Mouse (Mus musculus): ENCODE data around the gene Cpeb4. TPM values are rescaled to one million over a fixed set of nuclear protein-coding genes. Genes with fewer than 3 reads are reported as not detected.

Cpeb4 gene
- 17.1 and 20.3 TPM in 2 replicates for polyA plus RNA-seq (2014; fragmentation: Nextera tagmentation; extraction: Ambion mirVana)

GRCm38 (mm10) chr11:31871911-31872310, at the start of gene Cpeb4:
Gene Cpeb4 (plus strand): TSS chr11:31872211.
- no peak for ATAC-seq (ENCODE audit: insufficient read depth, low FRiP score, low TSS enrichment)
- Histone ChIP-seq H3K4me2 (ENCODE audit: low read depth) (peak within 1 kb of the TSS; percentile 81), H3K9ac (ENCODE audit: low read length) (peak within 1 kb of the TSS; percentile 81), H3K4me3 (ENCODE audit: low read depth, low read length) (peak within 1 kb of the TSS; percentile 85), H3K9me3 (ENCODE audit: control insufficient read depth, low read length) (no peaks in the 10 kb centered on the region), H3K36me3 (ENCODE audit: control insufficient read depth, insufficient read depth, low read length) (no peaks in the 10 kb centered on the region), H3K27me3 (ENCODE audit: control insufficient read depth, insufficient read depth, low read length) (no peaks in the 10 kb centered on the region), H3K27ac (ENCODE audit: low read depth, low read length) (peak within 1 kb of the TSS; percentile 62), H3K4me1 (ENCODE audit: control insufficient read depth, insufficient read depth, low read length) (no peaks in the 10 kb centered on the region; the same call in 1 of the 2 replicates)
- WGBS: 77% methylated on average over 4 of the region's 4 CpGs
- DNase-seq (ENCODE audit: low spot score): no peak

GRCm38 (mm10) chr11:31822556-31822955, 49.5 kb upstream of the Cpeb4 start:
- Histone ChIP-seq H3K4me1 (ENCODE audit: control insufficient read depth, insufficient read depth, low read length) (peaks cover 6% of the 10 kb centered on the region; the same call in 1 of the 2 replicates), H3K27ac (ENCODE audit: low read depth, low read length) (no peak overlapping the region), H3K4me2 (ENCODE audit: low read depth) (no peak overlapping the region), H3K9ac (ENCODE audit: low read length) (no peak overlapping the region), H3K36me3 (ENCODE audit: control insufficient read depth, insufficient read depth, low read length) (no peaks in the 10 kb centered on the region), H3K27me3 (ENCODE audit: control insufficient read depth, insufficient read depth, low read length) (no peaks in the 10 kb centered on the region), H3K9me3 (ENCODE audit: control insufficient read depth, low read length) (no peaks in the 10 kb centered on the region), H3K4me3 (ENCODE audit: low read depth, low read length) (no peak overlapping the region)
- ATAC-seq (ENCODE audit: insufficient read depth, low FRiP score, low TSS enrichment) (no peak), DNase-seq (ENCODE audit: low spot score) (no peak)
- 91% methylated on average over 9 of the region's 9 CpGs for WGBS

DNA sequence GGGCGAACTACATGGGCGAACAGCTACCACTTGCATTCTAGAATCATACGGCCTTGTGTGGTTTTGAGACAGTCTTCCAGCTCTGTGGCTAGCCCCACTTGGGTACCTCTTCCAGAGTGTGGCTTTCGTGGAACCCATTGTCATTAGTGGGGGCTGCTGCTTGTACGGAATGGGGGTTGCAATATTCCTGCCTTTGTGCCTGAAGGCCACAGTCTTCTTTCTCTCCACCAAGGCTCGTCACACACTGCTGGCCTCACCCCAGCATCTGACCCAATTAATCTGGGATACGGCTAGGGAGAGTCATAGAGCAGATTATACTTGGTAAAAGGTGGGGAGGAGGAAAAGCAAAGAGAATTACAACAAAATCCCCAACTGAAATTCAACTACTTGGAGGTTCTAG, 48.5 kb upstream of the Cpeb4 start:
- WGBS: 92% methylated on average over 7 of the region's 7 CpGs
- no peaks in the 10 kb centered on the region for H3K36me3 ChIP-seq (ENCODE audit: control insufficient read depth, insufficient read depth, low read length)
- H3K9me3 ChIP-seq (ENCODE audit: control insufficient read depth, low read length): no peaks in the 10 kb centered on the region
- DNase-seq (ENCODE audit: low spot score) (no peak), ATAC-seq (ENCODE audit: insufficient read depth, low FRiP score, low TSS enrichment) (no peak)
- H3K4me2 ChIP-seq (ENCODE audit: low read depth): no peak overlapping the region
- H3K4me1 ChIP-seq (ENCODE audit: control insufficient read depth, insufficient read depth, low read length): peaks cover 6% of the 10 kb centered on the region; the same call in 1 of the 2 replicates
- no peak overlapping the region for H3K9ac ChIP-seq (ENCODE audit: low read length)
- H3K27me3 ChIP-seq (ENCODE audit: control insufficient read depth, insufficient read depth, low read length): no peaks in the 10 kb centered on the region
- no peak overlapping the region for H3K4me3 ChIP-seq (ENCODE audit: low read depth, low read length)
- H3K27ac ChIP-seq (ENCODE audit: low read depth, low read length): no peak overlapping the region

DNA sequence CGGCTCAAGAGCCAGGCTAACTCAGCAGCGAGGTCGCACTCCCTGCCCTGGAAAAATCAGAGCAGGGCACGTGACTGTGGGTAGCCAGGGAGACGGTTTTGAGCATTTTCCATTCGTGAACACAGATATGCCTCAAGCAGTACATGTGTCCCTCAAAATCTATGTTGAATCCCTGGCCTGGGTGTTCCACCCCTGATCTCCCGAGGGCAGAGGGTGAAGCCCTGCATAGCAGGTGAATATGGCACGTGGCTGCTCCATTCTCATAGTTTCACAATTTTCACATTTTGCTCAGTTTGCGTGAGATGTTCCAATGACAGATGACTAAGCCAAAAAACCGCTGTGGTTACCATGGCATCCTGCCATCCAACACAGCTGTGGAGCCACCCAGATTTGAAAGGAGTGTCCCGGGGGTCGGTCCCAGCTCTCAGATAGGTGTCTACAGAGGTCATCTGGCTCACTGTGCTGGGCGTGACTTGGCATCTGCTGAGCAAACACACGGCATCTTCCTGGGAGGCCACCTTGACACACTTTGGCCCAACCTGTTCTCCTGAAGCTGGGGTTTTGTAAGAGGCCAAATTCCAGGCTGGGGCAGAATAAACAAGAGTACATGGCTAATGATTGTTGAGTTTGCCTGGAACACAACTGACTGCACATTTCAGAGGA, 47.4 kb upstream of the Cpeb4 start:
- no peak overlapping the region for H3K9ac ChIP-seq (ENCODE audit: low read length)
- DNase-seq (ENCODE audit: low spot score): no peak
- WGBS: 88% methylated on average over 14 of the region's 14 CpGs

GRCm38 (mm10) chr11:31828011-31828770, 43.8 kb upstream of the Cpeb4 start:
- 62% methylated on average over 4 of the region's 4 CpGs for WGBS
- H3K36me3 ChIP-seq (ENCODE audit: control insufficient read depth, insufficient read depth, low read length): no peaks in the 10 kb centered on the region
- H3K27ac ChIP-seq (ENCODE audit: low read depth, low read length): no peak overlapping the region
- ATAC-seq (ENCODE audit: insufficient read depth, low FRiP score, low TSS enrichment): no peak
- no peak for DNase-seq (ENCODE audit: low spot score)
- H3K4me1 ChIP-seq (ENCODE audit: control insufficient read depth, insufficient read depth, low read length): peaks cover 11% of the 10 kb centered on the region
- H3K9ac ChIP-seq (ENCODE audit: low read length): no peak overlapping the region
- H3K9me3 ChIP-seq (ENCODE audit: control insufficient read depth, low read length): no peaks in the 10 kb centered on the region
- H3K4me3 ChIP-seq (ENCODE audit: low read depth, low read length): no peak overlapping the region
- no peaks in the 10 kb centered on the region for H3K27me3 ChIP-seq (ENCODE audit: control insufficient read depth, insufficient read depth, low read length)
- no peak overlapping the region for H3K4me2 ChIP-seq (ENCODE audit: low read depth)

More for the DNA sequence above, 47.4 kb upstream of the Cpeb4 start:
- ATAC-seq (ENCODE audit: insufficient read depth, low FRiP score, low TSS enrichment): no peak
- H3K4me3 ChIP-seq (ENCODE audit: low read depth, low read length): no peak overlapping the region
- H3K4me1 ChIP-seq (ENCODE audit: control insufficient read depth, insufficient read depth, low read length): peaks cover 6% of the 10 kb centered on the region; the same call in 1 of the 2 replicates
- H3K4me2 ChIP-seq (ENCODE audit: low read depth): no peak overlapping the region
- no peak overlapping the region for H3K27ac ChIP-seq (ENCODE audit: low read depth, low read length)
- no peaks in the 10 kb centered on the region for H3K27me3 ChIP-seq (ENCODE audit: control insufficient read depth, insufficient read depth, low read length)
- H3K36me3 ChIP-seq (ENCODE audit: control insufficient read depth, insufficient read depth, low read length): no peaks in the 10 kb centered on the region
- H3K9me3 ChIP-seq (ENCODE audit: control insufficient read depth, low read length): no peaks in the 10 kb centered on the region

- Histone ChIP-seq H3K9ac (ENCODE audit: low read length) (no peak overlapping the region), H3K9me3 (ENCODE audit: control insufficient read depth, low read length) (no peaks in the 10 kb centered on the region), H3K27me3 (ENCODE audit: control insufficient read depth, insufficient read depth, low read length) (no peaks in the 10 kb centered on the region), H3K4me2 (ENCODE audit: low read depth) (no peak overlapping the region), H3K4me1 (ENCODE audit: control insufficient read depth, insufficient read depth, low read length) (peaks cover 11% of the 10 kb centered on the region), H3K36me3 (ENCODE audit: control insufficient read depth, insufficient read depth, low read length) (no peaks in the 10 kb centered on the region), H3K4me3 (ENCODE audit: low read depth, low read length) (no peak overlapping the region), H3K27ac (ENCODE audit: low read depth, low read length) (no peak overlapping the region)
- WGBS: 75% methylated on average over 2 of the region's 2 CpGs
- DNase-seq (ENCODE audit: low spot score): no peak
- ATAC-seq (ENCODE audit: insufficient read depth, low FRiP score, low TSS enrichment): no peak
Measured at GRCm38 (mm10) chr11:31828771-31829072, 43.3 kb upstream of the Cpeb4 start.

- Histone ChIP-seq H3K4me1 (ENCODE audit: control insufficient read depth, insufficient read depth, low read length) (peaks cover 11% of the 10 kb centered on the region), H3K36me3 (ENCODE audit: control insufficient read depth, insufficient read depth, low read length) (no peaks in the 10 kb centered on the region), H3K4me3 (ENCODE audit: low read depth, low read length) (no peak overlapping the region), H3K27ac (ENCODE audit: low read depth, low read length) (0 out of 2 replicates have a peak overlapping the region, but pooled peaks have one; percentile 5), H3K4me2 (ENCODE audit: low read depth) (no peak overlapping the region), H3K27me3 (ENCODE audit: control insufficient read depth, insufficient read depth, low read length) (no peaks in the 10 kb centered on the region), H3K9ac (ENCODE audit: low read length) (no peak overlapping the region), H3K9me3 (ENCODE audit: control insufficient read depth, low read length) (no peaks in the 10 kb centered on the region)
- 52% methylated on average over 10 of the region's 10 CpGs for WGBS
- peak; percentile 74 for ATAC-seq (ENCODE audit: insufficient read depth, low FRiP score, low TSS enrichment)
- DNase-seq (ENCODE audit: low spot score): peak; percentile 31
Measured at GRCm38 (mm10) chr11:31830213-31831151, 41.5 kb upstream of the Cpeb4 start.

DNA sequence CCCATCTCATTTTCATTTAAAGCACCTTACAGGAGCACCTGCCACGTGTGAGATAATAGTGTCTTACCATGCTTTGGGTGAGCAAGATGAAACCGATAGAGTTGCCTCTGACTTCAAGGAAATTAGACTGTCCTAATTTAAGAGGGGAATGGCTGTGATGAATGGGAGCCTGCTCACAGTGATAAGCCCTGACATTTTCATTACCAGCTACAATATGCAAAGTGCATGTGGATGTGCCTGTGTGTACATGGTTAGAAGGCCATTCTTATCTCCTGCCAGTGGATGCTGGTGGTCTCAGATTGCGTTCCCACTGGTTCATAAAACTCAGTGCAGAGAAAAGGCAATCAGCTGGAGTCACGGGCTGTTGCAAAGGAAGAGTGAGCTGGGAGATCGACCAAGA, 40.6 kb upstream of the Cpeb4 start:
- ATAC-seq (ENCODE audit: insufficient read depth, low FRiP score, low TSS enrichment): no peak
- H3K27ac ChIP-seq (ENCODE audit: low read depth, low read length): no peak overlapping the region
- no peaks in the 10 kb centered on the region for H3K36me3 ChIP-seq (ENCODE audit: control insufficient read depth, insufficient read depth, low read length)
- H3K4me2 ChIP-seq (ENCODE audit: low read depth): no peak overlapping the region
- WGBS: 63% methylated on average over 5 of the region's 5 CpGs
- H3K9me3 ChIP-seq (ENCODE audit: control insufficient read depth, low read length): no peaks in the 10 kb centered on the region
- H3K4me1 ChIP-seq (ENCODE audit: control insufficient read depth, insufficient read depth, low read length): peaks cover 11% of the 10 kb centered on the region
- DNase-seq (ENCODE audit: low spot score): no peak
- no peaks in the 10 kb centered on the region for H3K27me3 ChIP-seq (ENCODE audit: control insufficient read depth, insufficient read depth, low read length)
- H3K4me3 ChIP-seq (ENCODE audit: low read depth, low read length): no peak overlapping the region
- H3K9ac ChIP-seq (ENCODE audit: low read length): no peak overlapping the region

Data from neural tube, embryonic 11.5 days (tissue).